Mouse (Mus musculus): ENCODE measurements around the gene Uhrf1bp1l. TPM values are rescaled to one million over a fixed set of nuclear protein-coding genes. Genes with fewer than 3 reads are reported as not detected.

Uhrf1bp1l gene
- total RNA-seq, 2 experiments from 2014 or later: 9.8 to 12.9 TPM

GRCm38 (mm10) chr10:89819146-89819545 is 74.4 kb downstream of the Uhrf1bp1l start:
- intact Hi-C loops (cut with DNase I; ENCODE audit: low total_unique reads): no loop called here
- no peak for DNase-seq

- DNase-seq: no peak
Measured at GRCm38 (mm10) chr10:89823906-89824305, 79.1 kb downstream of the Uhrf1bp1l start.

GRCm38 (mm10) chr10:89826896-89827295 is 82.1 kb downstream of the Uhrf1bp1l start:
- intact Hi-C loops (cut with DNase I; ENCODE audit: low total_unique reads): no loop called here
- no peak for DNase-seq

More at GRCm38 (mm10) chr10:89823906-89824305, 79.1 kb downstream of the Uhrf1bp1l start:
- intact Hi-C loops (cut with DNase I; ENCODE audit: low total_unique reads): no loop called here

- DNase-seq: no peak
- intact Hi-C loops (cut with DNase I; ENCODE audit: low total_unique reads): no loop called here
Measured at GRCm38 (mm10) chr10:89832334-89832733, 87.5 kb downstream of the Uhrf1bp1l start.

- intact Hi-C loops (cut with DNase I; ENCODE audit: low total_unique reads): no loop called here
- no peak for DNase-seq
Measured at GRCm38 (mm10) chr10:89833166-89833565, 88.4 kb downstream of the Uhrf1bp1l start.

GRCm38 (mm10) chr10:89837476-89837875 is 92.7 kb downstream of the Uhrf1bp1l start:
- no peak for DNase-seq
- intact Hi-C loops (cut with DNase I; ENCODE audit: low total_unique reads): no loop called here

- intact Hi-C loops (cut with DNase I; ENCODE audit: low total_unique reads): no loop called here
- no peak for DNase-seq
Measured at GRCm38 (mm10) chr10:89838834-89839233, 94.0 kb downstream of the Uhrf1bp1l start.

- intact Hi-C loops (cut with DNase I; ENCODE audit: low total_unique reads): no loop called here
- no peak for DNase-seq
Measured at GRCm38 (mm10) chr10:89850951-89851350, 106.2 kb downstream of the Uhrf1bp1l start.

GRCm38 (mm10) chr10:89855251-89855875 is 110.6 kb downstream of the Uhrf1bp1l start:
- DNase-seq: no peak

GRCm38 (mm10) chr10:89856286-89856685 is 111.5 kb downstream of the Uhrf1bp1l start:
- intact Hi-C loops (cut with DNase I; ENCODE audit: low total_unique reads): no loop called here
- no peak for DNase-seq

More at GRCm38 (mm10) chr10:89855251-89855875, 110.6 kb downstream of the Uhrf1bp1l start:
- intact Hi-C loops (cut with DNase I; ENCODE audit: low total_unique reads): no loop called here

GRCm38 (mm10) chr10:89868211-89868610 is 123.4 kb downstream of the Uhrf1bp1l start:
- no peak for DNase-seq
- intact Hi-C loops (cut with DNase I; ENCODE audit: low total_unique reads): no loop called here

GRCm38 (mm10) chr10:89868836-89869235 is 124.0 kb downstream of the Uhrf1bp1l start:
- intact Hi-C loops (cut with DNase I; ENCODE audit: low total_unique reads): no loop called here
- no peak for DNase-seq

Other genes starting within 250 kb of the Uhrf1bp1l start
- gene Nr1h4, start 211.4 kb upstream of the Uhrf1bp1l start, total RNA-seq (2021): not detected
- gene Slc17a8, start 123.7 kb upstream of the Uhrf1bp1l start, total RNA-seq (2021): under 1 TPM in 1 of 2 experiments, not detected in 1; 0.04 TPM
- gene Scyl2, start 58.7 kb upstream of the Uhrf1bp1l start, total RNA-seq (2021): 10 to 100 TPM; 11.4 to 13.6 TPM
- 1 to 10 TPM; 4.6 to 8.2 TPM for gene Actr6, start 12.7 kb upstream of the Uhrf1bp1l start, total RNA-seq (2021)
- gene Anks1b, start 128.5 kb downstream of the Uhrf1bp1l start, total RNA-seq (2021): under 1 TPM; 0.29 to 0.78 TPM